Mouse (Mus musculus) myocyte (in vitro differentiated cells): ENCODE results near the gene Snx13.

Experiments used
- CEBPB ChIP-seq: IDR thresholded peaks from 2 replicates; pipeline ENCODE4 v1.6.1; 2011; ENCODE audit warnings: mild to moderate bottlenecking, moderate library complexity; ENCODE audit not compliant: poor library complexity, insufficient read depth, severe bottlenecking
- MYOG ChIP-seq, 3 experiments: IDR thresholded peaks; one replicate each; pipeline ENCODE4 v1.6.1; 2011; ENCODE audit warnings: control low read depth in 2 of 3, low read depth in 2 of 3, mild to moderate bottlenecking in 2 of 3; ENCODE audit not compliant: insufficient read length in 2 of 3, control insufficient read depth in 1 of 3, insufficient read depth in 1 of 3
- POLR2A ChIP-seq: IDR thresholded peaks from one replicate; pipeline ENCODE4 v1.6.1; 2011; ENCODE audit warnings: low read depth, mild to moderate bottlenecking, control low read depth, moderate library complexity; ENCODE audit not compliant: insufficient read length
- POLR2AphosphoS2 ChIP-seq: IDR thresholded peaks from one replicate; pipeline ENCODE4 v1.6.1; 2011; ENCODE audit warnings: low read depth, control low read depth; ENCODE audit not compliant: insufficient read length
- SRF ChIP-seq: IDR thresholded peaks from one replicate; pipeline ENCODE4 v1.6.1; 2011; ENCODE audit warnings: low read depth; ENCODE audit not compliant: control insufficient read depth, insufficient read length

DNA sequence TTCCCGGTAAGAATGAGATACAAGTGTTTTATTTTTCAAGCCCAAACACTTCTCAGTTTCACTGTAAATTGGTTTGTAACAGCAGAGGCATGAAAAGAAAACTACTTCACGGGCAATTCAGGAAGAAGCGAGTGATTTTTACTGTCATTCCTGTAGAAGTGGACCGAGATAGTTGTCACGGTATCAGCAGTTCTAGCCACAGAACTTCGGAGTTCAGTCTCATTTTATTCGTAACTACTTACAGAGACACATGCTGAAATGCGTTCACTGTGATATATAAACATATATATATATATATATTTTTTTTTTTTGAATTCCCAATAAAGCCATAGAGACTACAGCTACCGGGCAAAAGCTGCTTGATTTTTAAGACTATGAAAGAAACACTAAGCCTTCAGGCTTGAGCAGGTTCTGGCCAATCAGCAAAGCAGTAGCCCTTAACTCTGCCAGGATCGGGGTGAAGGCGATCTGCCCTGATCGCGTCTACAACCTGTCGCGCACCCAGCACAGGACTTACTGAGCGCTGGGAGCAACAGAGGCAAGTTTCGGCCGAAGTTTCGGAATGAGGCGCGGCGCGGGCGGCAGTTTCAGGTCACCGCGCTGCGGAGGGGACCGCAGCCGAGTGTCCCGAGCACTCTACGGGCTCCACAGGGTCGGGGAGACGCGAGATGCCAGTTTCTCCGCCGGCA is 532 bp upstream of the Snx13 start:
- TF ChIP-seq POLR2A (no peak), CEBPB (no peak), SRF (no peak), POLR2AphosphoS2 (no peak), MYOG (IDR thresholded peaks at IDR 0.05; ENCODE audit: control insufficient read depth in 1 of 3, insufficient read depth in 1 of 3, insufficient read length in 2 of 3, low read depth in 2 of 3) (no peak)
